Mouse (Mus musculus) c-Kit-positive CD71-positive TER-119-negative erythroid progenitor cells, embryonic 14.5 days (primary cell): ENCODE results near the gene AI593442.

Experiments
- DNase-seq: peaks from one replicate; pipeline ENCODE4 v3.0.0-alpha.2; 2013; ENCODE audit warnings: low read depth

Gene AI593442

DNA sequence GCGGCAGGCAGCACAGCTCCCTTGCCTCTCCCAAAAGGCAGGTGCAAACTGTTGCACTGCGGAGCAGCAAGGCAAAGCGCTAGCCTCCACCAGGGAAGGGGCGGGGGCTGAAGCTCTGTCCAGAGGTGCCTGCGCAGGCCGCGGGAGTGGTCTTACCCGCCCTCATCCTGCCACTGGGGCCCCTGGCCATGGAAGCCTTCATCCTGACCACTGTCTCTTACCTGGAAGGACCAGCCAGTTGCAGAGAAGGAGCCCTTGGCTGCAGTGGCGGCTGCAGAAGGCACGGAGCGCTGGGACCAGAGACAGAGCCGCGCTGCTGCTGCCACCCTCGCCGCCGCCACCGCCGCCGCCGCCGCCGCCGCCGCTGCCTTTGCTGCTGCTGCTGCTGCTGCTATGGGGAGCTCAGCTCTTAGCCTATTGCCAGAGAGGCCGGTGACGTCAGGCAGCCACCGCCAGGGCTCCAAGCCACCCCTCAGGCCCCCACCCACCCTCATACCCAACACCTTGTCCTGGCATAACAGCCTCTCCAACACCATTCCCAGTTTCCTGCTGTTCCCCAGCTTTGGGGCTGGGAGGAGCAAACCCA, at the start of gene AI593442:
Gene AI593442 (minus strand): TSS at position 419 of the 586 bp plus-strand sequence.
- DNase-seq, result no peak

DNA sequence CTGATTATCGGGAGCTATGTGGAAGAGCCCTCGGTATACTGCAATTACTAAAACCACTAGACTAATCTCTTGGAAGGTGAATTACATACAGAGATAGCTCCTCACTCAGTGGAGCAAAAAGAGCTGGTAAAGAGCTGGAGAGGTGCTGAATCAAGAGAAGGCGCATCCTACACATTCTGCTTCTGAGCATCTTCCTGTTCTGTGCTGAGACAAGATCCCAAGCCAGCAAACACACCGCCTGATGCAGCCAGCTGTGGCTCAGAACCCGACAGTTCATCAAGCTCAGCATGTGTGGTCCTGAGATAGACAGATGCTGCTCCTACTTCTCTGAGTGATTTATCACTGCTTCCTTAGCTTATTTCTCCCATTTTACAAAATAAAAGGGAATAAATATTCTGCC, 49.2 kb upstream of the AI593442 start:
- DNase-seq, result no peak

DNA sequence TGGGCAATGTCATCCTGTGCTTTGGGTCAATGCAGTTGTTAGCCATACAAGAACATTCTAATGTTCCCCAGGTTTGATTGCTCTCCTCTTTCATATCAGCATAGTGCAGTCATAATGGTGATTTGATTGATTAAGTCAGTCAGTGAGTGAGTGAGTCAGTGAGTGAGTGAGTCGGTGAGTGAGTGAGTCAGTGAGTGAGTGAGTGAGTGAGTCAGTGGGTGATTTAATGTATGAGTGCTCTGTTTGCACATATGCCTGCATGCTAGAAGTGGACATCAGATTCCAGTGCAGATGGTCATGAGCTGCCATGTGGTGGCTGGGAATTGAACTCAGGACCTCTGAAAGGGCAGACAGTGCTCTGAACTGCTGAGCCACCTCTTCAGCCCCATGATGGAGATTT, 43.0 kb upstream of the AI593442 start:
- no peak for DNase-seq

DNA sequence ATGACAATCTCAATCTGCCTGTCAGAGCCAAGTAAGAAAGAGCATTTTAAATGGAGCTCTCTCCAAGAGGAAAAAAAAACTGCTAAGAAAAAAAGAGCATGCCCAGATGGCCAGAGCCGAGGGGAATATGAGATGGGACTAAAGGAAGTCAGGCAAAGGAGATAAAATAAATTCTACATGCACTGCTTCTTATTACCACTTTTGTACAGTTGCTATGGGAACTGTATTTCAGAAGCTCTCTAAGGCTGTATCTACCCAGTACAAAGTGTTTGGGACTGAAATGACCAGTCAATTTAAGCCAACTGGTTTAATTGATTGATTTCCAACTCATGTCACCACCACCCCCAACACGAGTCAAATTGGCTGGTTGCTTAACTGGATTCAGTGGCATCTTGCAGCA, 40.0 kb upstream of the AI593442 start:
- DNase-seq, result no peak

DNA sequence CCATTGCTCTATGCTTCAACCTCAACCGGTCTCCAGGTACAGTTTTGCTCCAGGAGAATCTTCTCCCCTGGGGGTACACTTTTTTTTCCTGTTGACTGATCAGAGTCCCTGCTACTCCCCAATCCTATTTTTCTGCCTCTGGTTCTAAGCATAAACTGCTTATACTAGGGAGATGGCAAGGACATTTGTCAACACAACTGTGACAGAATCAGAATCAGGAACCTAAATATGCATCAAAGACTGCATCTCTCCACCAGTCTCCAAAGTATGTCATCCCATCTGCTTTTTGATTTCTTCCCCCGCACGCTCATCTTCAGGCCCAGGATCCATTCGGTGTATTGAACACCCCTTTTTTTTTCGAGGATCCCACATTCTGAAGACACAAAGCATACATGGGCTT, 456 bp upstream of the AI593442 start:
- DNase-seq, result no peak

DNA sequence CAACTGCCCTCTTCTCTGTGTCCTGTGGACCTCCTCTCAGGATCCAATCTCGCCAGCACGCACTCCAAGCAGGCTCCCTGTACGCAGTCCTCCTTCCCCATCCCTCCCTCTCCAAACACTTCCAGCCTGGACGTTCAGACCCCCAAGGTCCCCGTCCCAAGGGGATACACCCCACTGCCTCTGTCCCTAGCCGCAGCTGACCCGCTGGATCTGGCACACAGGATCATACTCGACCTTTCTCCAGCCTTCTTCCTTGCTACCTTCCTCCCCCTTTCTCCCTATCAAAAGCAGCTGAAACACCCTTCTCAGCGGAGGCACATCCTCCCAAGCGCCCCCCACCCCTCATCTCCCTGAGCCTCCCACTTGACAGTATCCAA, 753 bp downstream of the AI593442 start:
- no peak for DNase-seq

DNA sequence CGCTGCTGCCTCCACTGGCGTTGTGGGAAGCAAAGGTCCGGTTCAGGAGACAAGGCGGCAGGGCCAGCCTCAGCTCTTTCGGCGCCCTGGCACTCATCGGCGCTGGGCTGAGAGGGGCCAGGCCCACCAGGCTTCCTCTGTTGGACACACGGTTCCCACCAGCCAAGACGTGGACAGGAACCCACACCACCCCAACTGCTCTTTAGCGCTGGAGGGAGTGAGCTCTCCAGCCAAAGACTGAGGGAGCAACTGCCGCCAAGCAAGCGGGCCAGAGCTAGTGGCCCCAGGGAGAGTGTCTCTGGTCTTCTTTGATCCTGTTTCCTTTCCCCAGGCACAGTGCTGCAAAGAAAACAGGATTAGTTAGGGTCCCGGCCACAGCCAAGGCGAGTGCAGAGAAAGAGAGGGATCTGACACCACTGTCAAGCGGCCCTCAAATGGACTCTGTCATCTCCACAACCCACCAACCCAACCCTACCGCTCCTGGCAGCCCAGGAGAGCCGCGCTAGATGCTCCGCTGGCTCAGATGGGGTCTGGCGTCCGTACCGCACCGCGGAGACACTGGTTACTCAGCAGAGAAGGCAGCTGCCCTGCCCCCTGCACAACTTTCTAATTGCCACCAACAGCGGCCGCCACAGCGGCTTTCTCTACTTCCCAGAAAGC, 1.3 kb downstream of the AI593442 start:
- no peak for DNase-seq

DNA sequence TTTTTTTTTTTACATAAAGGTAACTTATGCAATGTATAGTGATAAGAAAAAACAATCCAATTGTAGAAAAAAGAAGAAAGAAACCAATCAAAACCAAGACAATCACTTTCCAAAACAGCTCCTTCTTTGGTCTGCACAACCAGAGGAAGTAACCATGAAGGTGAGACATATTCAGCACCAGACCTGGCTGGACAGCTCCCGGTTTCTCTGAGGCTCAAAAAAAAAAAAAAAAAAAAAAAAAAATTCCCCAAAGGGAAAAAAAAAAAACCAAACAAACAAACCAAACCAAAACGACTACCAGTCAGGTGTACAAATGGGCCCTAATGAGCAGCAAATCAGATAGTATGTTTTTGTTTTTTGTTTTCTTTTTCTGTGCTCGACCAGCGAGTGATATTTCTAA, 3.0 kb downstream of the AI593442 start:
- DNase-seq, result peak; percentile 15

DNA sequence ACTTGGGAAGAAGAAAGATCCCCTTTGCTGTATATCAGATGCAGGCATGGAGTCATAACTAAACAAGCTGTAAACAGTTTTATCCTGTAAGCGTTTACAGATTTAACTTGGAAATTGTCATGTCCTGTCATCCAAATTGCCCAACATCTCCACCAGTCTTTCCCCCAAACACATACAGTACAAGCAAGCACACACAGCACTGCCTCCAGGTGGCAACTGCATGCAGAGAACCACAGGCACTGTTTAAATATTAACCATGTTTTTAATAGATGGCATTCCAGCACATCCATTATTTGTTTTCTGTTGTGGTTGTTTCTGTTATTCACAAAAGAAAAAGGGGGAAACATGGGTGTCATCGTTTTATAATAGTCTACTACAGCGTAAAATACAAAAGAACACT, 3.6 kb downstream of the AI593442 start:
- no peak for DNase-seq

DNA sequence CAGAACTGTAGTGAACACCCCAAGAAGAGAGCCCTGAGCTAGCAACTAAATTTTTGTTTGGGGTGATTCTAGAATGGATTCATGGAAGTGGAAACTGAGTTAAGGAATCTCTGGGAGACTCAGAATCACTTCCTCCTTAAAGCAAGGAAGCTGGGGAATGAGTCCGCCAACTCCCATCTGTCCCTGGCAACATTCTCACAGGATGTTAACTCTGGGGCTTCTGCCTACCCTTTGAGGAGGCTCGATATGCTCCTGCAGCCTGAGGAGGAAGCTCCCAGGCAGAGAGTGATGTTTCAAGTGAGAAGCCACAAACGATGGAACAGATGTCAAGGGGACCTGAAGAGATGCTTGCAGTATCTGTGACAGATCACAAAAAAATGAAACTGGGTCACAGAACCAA, 18.2 kb downstream of the AI593442 start:
- no peak for DNase-seq

DNA sequence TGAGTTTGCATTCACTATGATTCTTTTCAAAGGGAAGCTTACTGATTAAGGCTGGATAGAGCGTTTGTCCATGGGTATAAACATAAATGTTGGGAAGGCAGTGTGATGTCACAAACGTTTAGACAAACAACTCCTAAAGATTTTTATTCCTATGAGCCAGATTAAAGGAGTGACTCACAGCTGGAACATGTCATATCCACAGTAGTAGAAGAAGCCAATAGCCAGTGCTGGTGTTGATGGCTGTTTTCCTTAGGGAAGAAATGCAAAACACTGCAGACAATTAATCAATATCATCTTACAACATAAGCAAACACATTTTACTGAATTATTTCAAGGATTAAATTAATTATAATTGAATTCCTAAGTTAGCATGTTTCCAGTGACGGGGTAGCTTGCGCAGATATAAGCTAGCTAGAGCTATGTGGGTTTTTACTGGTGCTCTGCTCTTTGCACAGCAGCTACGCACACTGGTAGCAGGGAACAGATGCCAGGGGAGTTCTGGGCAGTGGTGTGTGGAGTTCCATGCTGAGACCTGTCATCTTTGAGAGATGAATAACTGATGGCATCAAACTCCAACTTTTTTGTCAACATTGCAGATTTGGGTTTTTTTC, 29.1 kb downstream of the AI593442 start:
- DNase-seq, result no peak

DNA sequence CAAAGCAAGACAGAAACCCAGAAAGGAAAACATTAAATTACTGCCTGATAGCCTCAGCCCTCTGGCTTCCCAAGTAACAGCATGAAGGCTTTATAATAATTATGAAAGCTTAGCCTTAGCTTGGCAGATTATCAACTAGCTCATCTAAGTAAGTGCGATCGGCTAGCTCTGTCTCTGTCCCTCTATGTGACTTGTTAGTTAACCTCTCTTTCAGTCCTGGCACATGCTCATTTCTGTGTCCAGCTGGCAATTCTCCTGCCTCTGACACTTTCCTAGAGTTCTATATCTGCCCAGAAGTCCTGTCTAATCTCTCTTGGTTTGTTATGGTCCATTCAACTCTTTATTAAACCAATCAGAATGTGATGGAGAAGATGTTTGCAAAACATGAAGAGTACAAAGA, 34.3 kb downstream of the AI593442 start:
- no peak for DNase-seq

DNA sequence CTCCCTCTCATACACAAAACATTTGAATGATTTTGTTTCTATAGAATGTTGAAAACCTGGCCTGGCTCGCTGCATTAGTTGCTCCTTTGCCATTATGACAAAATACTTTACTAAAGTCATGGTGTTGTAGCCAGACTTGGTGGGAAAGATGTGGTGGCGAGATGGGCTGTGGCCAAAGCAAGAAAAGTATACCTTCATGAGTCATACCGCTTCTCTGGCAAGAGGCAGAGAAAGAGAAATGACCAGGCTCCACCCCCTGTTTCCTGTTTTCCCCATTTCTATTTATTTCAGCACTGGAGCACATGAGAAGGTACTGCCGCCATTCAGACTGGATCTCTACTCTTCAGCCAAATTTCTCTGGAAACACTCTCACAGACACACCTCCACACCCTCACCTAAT, 35.0 kb downstream of the AI593442 start:
- no peak for DNase-seq

DNA sequence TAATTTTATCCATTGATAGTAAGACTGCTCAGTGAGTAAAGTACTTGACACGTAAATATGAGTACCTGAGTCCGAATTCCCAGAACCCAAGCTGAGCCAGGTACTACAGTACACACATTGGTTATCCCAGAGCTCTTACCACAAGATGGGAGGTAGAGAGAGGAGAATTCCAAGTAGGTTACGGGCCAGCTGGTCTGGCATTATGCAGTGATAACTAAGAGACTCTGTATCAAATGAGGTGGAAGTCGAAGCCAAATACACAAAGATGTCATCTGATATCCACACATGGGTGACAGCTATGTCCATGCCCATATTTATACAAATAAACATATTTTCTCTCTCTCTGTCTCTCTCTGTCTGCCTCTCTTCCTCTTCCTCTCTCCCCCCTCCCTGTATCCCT, 35.4 kb downstream of the AI593442 start:
- DNase-seq, result no peak

DNA sequence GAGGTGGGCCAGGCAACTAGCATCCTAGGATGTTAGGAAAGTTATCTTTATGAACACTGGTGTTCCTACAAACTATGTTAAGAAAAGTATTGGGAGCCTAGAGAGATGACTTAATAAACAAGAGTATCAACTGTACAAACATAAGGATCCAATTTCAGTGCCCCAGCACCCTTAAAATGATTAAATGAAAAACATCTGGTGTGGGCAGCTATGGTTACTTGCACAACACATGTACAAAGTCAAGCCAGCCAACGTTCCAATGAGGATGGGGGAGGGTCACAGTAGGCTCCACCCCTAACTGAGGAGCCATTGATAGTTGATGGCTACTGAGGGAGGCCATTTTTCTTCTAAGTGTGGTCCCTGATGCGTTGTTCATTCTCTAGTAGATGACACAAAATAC, 43.6 kb downstream of the AI593442 start:
- DNase-seq, result no peak

DNA sequence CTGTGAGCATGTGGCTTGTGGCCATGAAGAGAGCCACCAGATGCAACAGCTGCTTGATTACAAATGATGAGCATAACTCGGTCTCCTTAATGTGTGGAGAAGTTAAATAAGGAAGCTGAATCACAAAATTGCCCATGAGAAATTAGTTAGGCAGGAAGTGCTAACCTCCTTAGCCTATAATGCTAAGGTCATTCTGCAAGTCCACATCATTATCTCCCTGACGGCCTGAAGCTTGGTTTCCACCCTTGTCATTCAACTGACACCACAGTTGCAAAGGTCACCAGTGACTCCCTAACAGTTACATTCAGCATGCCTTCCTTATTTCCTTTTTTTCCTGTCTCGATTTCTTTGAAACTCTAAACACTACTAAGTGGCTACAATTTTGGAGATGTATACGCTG, 55.7 kb downstream of the AI593442 start:
- no peak for DNase-seq
